Mouse (Mus musculus) liver, embryonic 15.5 days (tissue): ENCODE data around the gene Otoa. TPM values are rescaled to one million over a fixed set of nuclear protein-coding genes. Genes with fewer than 3 reads are reported as not detected.

Source experiments
- polyA plus RNA-seq: library from polyadenylated mRNA; unstranded; fragments of >200 nt; fragmentation: Nextera tagmentation; extraction: Ambion mirVana; gene quantifications from 2 replicates; pipeline ENCODE4 v1.2.1, GENCODE M21; 2015

Gene Otoa
- polyA plus RNA-seq, 1 experiment from 2014 or later, result 0.08 TPM

Other genes with a start within 250 kb of the Otoa start
- 42.8 and 50.4 TPM in 2 replicates for gene Eef2k, start 238.8 kb upstream of the Otoa start, polyA plus RNA-seq
- 12.8 and 13.4 TPM in 2 replicates for gene Polr3e, start 163.9 kb upstream of the Otoa start, polyA plus RNA-seq
- 48.6 and 56.8 TPM in 2 replicates for gene Cdr2, start 99.3 kb upstream of the Otoa start, polyA plus RNA-seq
- gene Mfsd13b, start 99.1 kb upstream of the Otoa start, polyA plus RNA-seq, result 0.15 TPM in 1 of 2 replicates, not detected in the other
- 42.8 and 43.2 TPM in 2 replicates for gene Mettl9, start 47.2 kb upstream of the Otoa start, polyA plus RNA-seq
- 13.9 and 14.5 TPM in 2 replicates for gene Igsf6, start 7.1 kb upstream of the Otoa start, polyA plus RNA-seq